Mouse (Mus musculus) thymus, postnatal 25 days (tissue): ENCODE measurements at regions not wholly inside any gene's neighbourhood (a gene's known extent, or its start where the extent isn't known, plus 50 kb on each side); places are given as distances from the start of the nearest gene placed in this dataset.
"Not testable (repeated sequence)": the region's sequence is repeated elsewhere in the genome, so short reads cannot be mapped to it uniquely, and the experiment has no call there.

Experiments
- DNase-seq: peaks from one replicate; pipeline ENCODE4 v3.0.0; 2022

- no peak for DNase-seq
Measured at GRCm38 (mm10) chr10:66643160-66643559, 452.8 kb upstream of the Jmjd1c start.

- DNase-seq, result no peak
Measured at GRCm38 (mm10) chr10:66657520-66657919, 438.4 kb upstream of the Jmjd1c start.

- no peak for DNase-seq
Measured at GRCm38 (mm10) chr10:66683160-66683559, 412.8 kb upstream of the Jmjd1c start.

GRCm38 (mm10) chr10:66689196-66689595 is 406.7 kb upstream of the Jmjd1c start:
- DNase-seq, result not testable (repeated sequence)

GRCm38 (mm10) chr10:66694549-66695285 is 401.2 kb upstream of the Jmjd1c start:
- DNase-seq, result no peak

GRCm38 (mm10) chr10:66714926-66715325 is 381.0 kb upstream of the Jmjd1c start:
- DNase-seq, result not testable (repeated sequence)

- no peak for DNase-seq
Measured at GRCm38 (mm10) chr10:66717909-66718308, 378.0 kb upstream of the Jmjd1c start.

GRCm38 (mm10) chr10:66719796-66720195 is 376.1 kb upstream of the Jmjd1c start:
- DNase-seq, result no peak

GRCm38 (mm10) chr10:66733631-66734030 is 362.3 kb upstream of the Jmjd1c start:
- no peak for DNase-seq

- DNase-seq, result no peak
Measured at GRCm38 (mm10) chr10:66734853-66735252, 361.1 kb upstream of the Jmjd1c start.

GRCm38 (mm10) chr10:66739017-66739416 is 356.9 kb upstream of the Jmjd1c start:
- no peak for DNase-seq

- DNase-seq, result no peak
Measured at GRCm38 (mm10) chr10:66741819-66742218, 354.1 kb upstream of the Jmjd1c start.

GRCm38 (mm10) chr10:66743254-66743653 is 352.7 kb upstream of the Jmjd1c start:
- no peak for DNase-seq

GRCm38 (mm10) chr10:66745871-66746270 is 350.1 kb upstream of the Jmjd1c start:
- no peak for DNase-seq

- no peak for DNase-seq
Measured at GRCm38 (mm10) chr10:66752237-66752810, 343.6 kb upstream of the Jmjd1c start.

- DNase-seq, result no peak
Measured at GRCm38 (mm10) chr10:66756866-66757265, 339.1 kb upstream of the Jmjd1c start.

- no peak for DNase-seq
Measured at GRCm38 (mm10) chr10:66770161-66771030, 325.5 kb upstream of the Jmjd1c start.

- no peak for DNase-seq
Measured at GRCm38 (mm10) chr10:66780335-66781170, 315.4 kb upstream of the Jmjd1c start.

- DNase-seq, result no peak
Measured at GRCm38 (mm10) chr10:66781171-66781510, 314.8 kb upstream of the Jmjd1c start.

- DNase-seq, result no peak
Measured at GRCm38 (mm10) chr10:66782025-66782424, 313.9 kb upstream of the Jmjd1c start.

GRCm38 (mm10) chr10:66787812-66788211 is 308.1 kb upstream of the Jmjd1c start:
- no peak for DNase-seq

- no peak for DNase-seq
Measured at GRCm38 (mm10) chr10:66796296-66796695, 299.6 kb upstream of the Jmjd1c start.

GRCm38 (mm10) chr10:66802691-66803090 is 293.2 kb upstream of the Jmjd1c start:
- no peak for DNase-seq
